Mouse (Mus musculus): ENCODE data around the gene 5730596B20Rik. TPM values are rescaled to one million over a fixed set of nuclear protein-coding genes. Genes with fewer than 3 reads are reported as not detected.

The 5730596B20Rik gene
- polyA plus RNA-seq, 2 experiments, result 0.29 to 0.44 TPM

DNA sequence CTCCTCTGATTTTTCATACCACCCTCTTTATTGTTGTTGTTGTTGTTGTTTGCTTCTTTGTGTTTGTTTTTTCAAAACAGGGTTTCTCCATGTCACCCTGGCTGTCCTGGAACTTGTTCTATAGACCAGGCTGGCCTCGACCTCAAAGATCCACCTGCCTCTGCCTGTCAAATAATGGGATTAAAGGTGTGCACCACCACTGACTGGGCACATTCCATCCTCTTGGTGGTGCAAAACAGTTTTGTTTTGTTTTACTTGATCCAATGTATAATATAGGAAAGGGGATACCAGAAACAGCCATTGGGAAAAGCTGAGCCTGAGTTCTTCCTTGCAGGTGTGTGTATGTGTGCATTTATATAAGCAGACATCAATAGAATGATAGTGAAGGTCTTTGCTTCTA is 9.2 kb downstream of the 5730596B20Rik start:
- peaks cover 6% of the 10 kb centered on the region; the same call in 1 of the 2 replicates for H3K36me3 ChIP-seq (ENCODE audit: control insufficient read depth, insufficient read depth, low read length)
- no peak for ATAC-seq (ENCODE audit: low FRiP score, low read depth)
- H3K9me3 ChIP-seq (ENCODE audit: control insufficient read depth, low read length), result no peaks in the 10 kb centered on the region
- no peak overlapping the region for H3K4me2 ChIP-seq (replicated peaks; ENCODE audit: low read depth, low read length, severe bottlenecking)
- no peak overlapping the region for H3K9ac ChIP-seq (ENCODE audit: low read depth, low read length, severe bottlenecking)
- no peak overlapping the region for H3K4me3 ChIP-seq (replicated peaks; ENCODE audit: low read length)
- H3K4me1 ChIP-seq (ENCODE audit: control insufficient read depth, insufficient read depth, low read length), result peaks cover 39% of the 10 kb centered on the region
- H3K27ac ChIP-seq (replicated peaks; ENCODE audit: low read depth, low read length), result no peak overlapping the region
- DNase-seq (ENCODE audit: low spot score), result no peak
- 60% methylated on average over 1 of the region's 1 CpGs for WGBS
- TF ChIP-seq POLR2A (IDR thresholded peaks at IDR 0.05; ENCODE audit: borderline replicate concordance, extremely low read depth, insufficient read depth, insufficient read length), result no peak
- peaks cover 42% of the 10 kb centered on the region for H3K27me3 ChIP-seq (ENCODE audit: control insufficient read depth, insufficient read depth, low read length)

DNA sequence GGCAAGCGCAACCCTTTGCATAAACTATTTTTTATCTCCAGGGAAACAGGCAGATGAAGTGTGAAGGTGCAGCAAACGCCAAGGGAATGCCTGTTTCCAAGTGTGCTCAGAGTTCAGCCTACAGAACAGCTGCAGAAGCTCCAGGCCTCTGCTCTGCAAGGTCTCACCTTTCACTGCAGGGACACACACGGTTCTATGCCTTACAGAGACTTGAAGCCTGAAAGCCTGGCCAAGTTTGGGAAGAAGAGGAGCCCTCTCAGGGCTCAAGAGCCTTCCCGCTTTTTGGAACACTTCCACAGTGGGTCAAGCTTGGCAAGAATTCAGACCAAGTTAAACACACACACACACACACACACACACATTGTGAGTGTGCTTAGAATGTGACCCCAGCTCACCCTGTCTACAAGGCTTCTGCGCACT is 11.9 kb downstream of the 5730596B20Rik start:
- H3K9me3 ChIP-seq (ENCODE audit: control insufficient read depth, low read length), result no peaks in the 10 kb centered on the region
- no peaks in the 10 kb centered on the region for H3K36me3 ChIP-seq (ENCODE audit: control insufficient read depth, insufficient read depth, low read length)
- peaks cover 53% of the 10 kb centered on the region for H3K27me3 ChIP-seq (ENCODE audit: control insufficient read depth, insufficient read depth, low read length)
- DNase-seq (ENCODE audit: low spot score), result peak; percentile 30
- 40% methylated on average over 5 of the region's 5 CpGs for WGBS
- no peak overlapping the region for H3K4me2 ChIP-seq (replicated peaks; ENCODE audit: low read depth, low read length, severe bottlenecking)
- no peak for TF ChIP-seq POLR2A (IDR thresholded peaks at IDR 0.05; ENCODE audit: borderline replicate concordance, extremely low read depth, insufficient read depth, insufficient read length)
- H3K9ac ChIP-seq (ENCODE audit: low read depth, low read length, severe bottlenecking), result no peak overlapping the region
- no peak overlapping the region for H3K4me3 ChIP-seq (replicated peaks; ENCODE audit: low read length)
- ATAC-seq (ENCODE audit: low FRiP score, low read depth), result 0 out of 2 replicates have a peak, but pooled peaks have one; percentile 29
- H3K4me1 ChIP-seq (ENCODE audit: control insufficient read depth, insufficient read depth, low read length), result peaks cover 40% of the 10 kb centered on the region
- no peak overlapping the region; the same call in 1 of the 2 replicates for H3K27ac ChIP-seq (replicated peaks; ENCODE audit: low read depth, low read length)

DNA sequence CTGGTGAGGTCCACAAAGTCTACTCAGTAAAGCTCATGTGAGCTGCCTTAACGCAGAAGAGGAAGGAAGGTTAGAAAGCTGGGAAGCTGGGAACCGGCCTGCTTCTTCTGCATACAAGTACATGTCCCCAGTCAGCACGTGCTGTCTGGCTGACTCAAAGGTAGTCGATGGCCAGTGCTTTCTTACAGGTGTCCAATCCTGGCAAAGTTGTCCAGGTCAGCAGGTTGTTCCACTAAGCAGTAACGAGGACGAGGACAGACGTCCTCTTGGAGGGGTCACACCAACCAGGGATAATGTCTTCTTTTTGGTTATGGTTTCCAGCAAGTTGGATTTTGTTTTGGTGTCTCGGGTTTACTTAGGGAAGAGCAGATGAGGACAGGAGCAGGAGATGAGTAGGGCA is 12.6 kb downstream of the 5730596B20Rik start:
- DNase-seq (ENCODE audit: low spot score) (no peak), ATAC-seq (ENCODE audit: low FRiP score, low read depth) (no peak)
- H3K4me2 ChIP-seq (replicated peaks; ENCODE audit: low read depth, low read length, severe bottlenecking), result no peak overlapping the region
- no peak for TF ChIP-seq POLR2A (IDR thresholded peaks at IDR 0.05; ENCODE audit: borderline replicate concordance, extremely low read depth, insufficient read depth, insufficient read length)
- no peaks in the 10 kb centered on the region for H3K9me3 ChIP-seq (ENCODE audit: control insufficient read depth, low read length)
- whole genome bisulfite sequencing, result 44% methylated on average over 8 of the region's 8 CpGs
- no peak overlapping the region for H3K9ac ChIP-seq (ENCODE audit: low read depth, low read length, severe bottlenecking)
- H3K27ac ChIP-seq (replicated peaks; ENCODE audit: low read depth, low read length), result no peak overlapping the region
- no peak overlapping the region for H3K4me3 ChIP-seq (replicated peaks; ENCODE audit: low read length)
- H3K36me3 ChIP-seq (ENCODE audit: control insufficient read depth, insufficient read depth, low read length), result no peaks in the 10 kb centered on the region
- H3K27me3 ChIP-seq (ENCODE audit: control insufficient read depth, insufficient read depth, low read length), result peaks cover 54% of the 10 kb centered on the region
- H3K4me1 ChIP-seq (ENCODE audit: control insufficient read depth, insufficient read depth, low read length), result peaks cover 33% of the 10 kb centered on the region

DNA sequence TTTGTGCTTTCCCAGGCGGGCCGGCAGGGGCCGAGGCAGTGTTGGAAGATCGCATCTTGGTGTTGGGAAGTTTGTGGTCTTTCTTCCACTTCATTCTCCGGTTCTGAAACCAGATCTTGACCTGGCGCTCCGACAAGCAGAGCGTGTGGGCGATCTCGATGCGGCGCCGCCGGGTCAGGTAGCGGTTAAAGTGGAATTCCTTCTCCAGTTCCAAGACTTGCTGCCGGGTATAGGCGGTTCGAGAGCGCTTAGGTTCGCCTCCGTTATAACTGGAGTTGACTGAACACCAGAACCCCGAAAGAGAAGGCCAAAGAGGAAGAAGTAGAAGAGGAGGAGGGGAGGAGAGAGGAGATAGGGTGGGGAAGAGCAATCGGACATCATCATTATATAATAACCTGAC is 13.1 kb downstream of the 5730596B20Rik start:
- 13% methylated on average over 23 of the region's 23 CpGs for WGBS
- ATAC-seq (ENCODE audit: low FRiP score, low read depth) (no peak), DNase-seq (ENCODE audit: low spot score) (no peak)
- Histone ChIP-seq H3K9me3 (ENCODE audit: control insufficient read depth, low read length) (no peaks in the 10 kb centered on the region), H3K27me3 (ENCODE audit: control insufficient read depth, insufficient read depth, low read length) (peaks cover 58% of the 10 kb centered on the region), H3K36me3 (ENCODE audit: control insufficient read depth, insufficient read depth, low read length) (no peaks in the 10 kb centered on the region), H3K4me2 (replicated peaks; ENCODE audit: low read depth, low read length, severe bottlenecking) (peak overlapping the region; percentile 99), H3K27ac (replicated peaks; ENCODE audit: low read depth, low read length) (no peak overlapping the region), H3K9ac (ENCODE audit: low read depth, low read length, severe bottlenecking) (no peak overlapping the region), H3K4me1 (ENCODE audit: control insufficient read depth, insufficient read depth, low read length) (peaks cover 28% of the 10 kb centered on the region), H3K4me3 (replicated peaks; ENCODE audit: low read length) (peak overlapping the region; percentile 57; the same call in 1 of the 2 replicates)
- TF ChIP-seq POLR2A (IDR thresholded peaks at IDR 0.05; ENCODE audit: borderline replicate concordance, extremely low read depth, insufficient read depth, insufficient read length), result no peak

DNA sequence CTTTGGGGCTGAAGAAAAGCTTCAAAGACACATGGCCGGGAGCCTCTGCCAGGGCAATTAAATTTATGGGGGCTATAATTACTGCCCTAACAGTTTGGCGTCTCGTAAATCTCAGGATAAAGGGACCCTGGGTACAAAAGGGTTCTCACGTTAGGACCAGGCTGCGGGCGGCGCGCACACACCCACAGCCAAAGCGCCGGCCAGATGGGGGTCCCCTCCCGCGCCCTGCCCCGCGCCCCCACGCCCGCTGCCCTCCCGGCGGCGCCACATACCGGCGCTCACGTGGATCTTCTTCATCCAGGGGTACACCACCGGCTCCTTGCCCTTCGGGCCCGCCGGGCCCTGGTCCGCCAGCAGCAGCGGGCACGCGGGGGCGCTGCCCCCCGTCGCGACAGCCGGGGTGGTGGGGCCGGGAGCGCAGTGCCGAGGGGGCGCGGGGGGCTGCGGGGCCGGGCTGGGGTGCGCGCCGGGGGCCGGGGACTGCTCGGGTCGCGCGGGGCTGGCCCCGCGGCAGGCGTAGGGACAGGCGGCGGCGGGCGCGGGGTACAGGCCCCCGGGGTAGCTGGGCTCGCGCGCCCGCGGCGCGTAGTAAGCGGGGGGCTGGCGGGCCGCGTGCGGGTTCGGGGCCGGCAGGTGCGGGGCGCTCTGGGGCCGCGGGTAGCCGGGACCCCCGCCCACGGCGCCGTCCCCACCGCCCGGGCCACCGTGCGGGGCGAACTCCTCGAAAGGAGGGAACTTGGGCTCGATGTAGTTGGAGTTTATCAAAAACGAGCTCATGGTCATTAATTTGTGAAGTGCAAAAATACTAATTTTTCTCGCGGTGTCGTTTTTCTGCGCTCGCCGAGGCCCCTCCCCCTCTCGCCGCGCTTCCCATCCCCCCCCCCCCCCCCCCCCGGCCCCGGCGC is 13.9 kb downstream of the 5730596B20Rik start, which contains the start of gene Hoxa4:
Gene Hoxa4 (minus strand): TSS at position 848 of the 905 bp plus-strand sequence.
- peak within 1 kb of the TSS; percentile 57 for H3K4me3 ChIP-seq (replicated peaks; ENCODE audit: low read length)
- H3K36me3 ChIP-seq (ENCODE audit: control insufficient read depth, insufficient read depth, low read length), result no peaks in the 10 kb centered on the region
- DNase-seq (ENCODE audit: low spot score), result no peak
- peak within 1 kb of the TSS; percentile 56 for H3K9ac ChIP-seq (ENCODE audit: low read depth, low read length, severe bottlenecking)
- peaks cover 60% of the 10 kb centered on the region for H3K27me3 ChIP-seq (ENCODE audit: control insufficient read depth, insufficient read depth, low read length)
- H3K4me2 ChIP-seq (replicated peaks; ENCODE audit: low read depth, low read length, severe bottlenecking), result peak within 1 kb of the TSS; percentile 99
- WGBS, result 4% methylated on average over 36 of the region's 102 CpGs
- H3K27ac ChIP-seq (replicated peaks; ENCODE audit: low read depth, low read length), result no peak within 1 kb of the TSS
- no peak for TF ChIP-seq POLR2A (IDR thresholded peaks at IDR 0.05; ENCODE audit: borderline replicate concordance, extremely low read depth, insufficient read depth, insufficient read length)
- no peak for ATAC-seq (ENCODE audit: low FRiP score, low read depth)
- H3K4me1 ChIP-seq (ENCODE audit: control insufficient read depth, insufficient read depth, low read length), result peaks cover 27% of the 10 kb centered on the region
- no peaks in the 10 kb centered on the region for H3K9me3 ChIP-seq (ENCODE audit: control insufficient read depth, low read length)

Measured in limb, embryonic 14.5 days (tissue).